Mouse (Mus musculus) T-cell, adult 66 days (primary cell): ENCODE results near the gene Rlim. TPM values are rescaled to one million over a fixed set of nuclear protein-coding genes. Genes with fewer than 3 reads are reported as not detected.

Experiments used
- total RNA-seq, 2 experiments: library from RNA; stranded (reverse); gene quantifications; 3 replicates in 1 of 2; 4 replicates in 1 of 2; pipeline ENCODE4 v1.2.4; 2023

Rlim gene
- total RNA-seq: 100 to 1,000 TPM in 1 of 2 experiments, 10 to 100 TPM in 1; 90.0 to 109 TPM

DNA sequence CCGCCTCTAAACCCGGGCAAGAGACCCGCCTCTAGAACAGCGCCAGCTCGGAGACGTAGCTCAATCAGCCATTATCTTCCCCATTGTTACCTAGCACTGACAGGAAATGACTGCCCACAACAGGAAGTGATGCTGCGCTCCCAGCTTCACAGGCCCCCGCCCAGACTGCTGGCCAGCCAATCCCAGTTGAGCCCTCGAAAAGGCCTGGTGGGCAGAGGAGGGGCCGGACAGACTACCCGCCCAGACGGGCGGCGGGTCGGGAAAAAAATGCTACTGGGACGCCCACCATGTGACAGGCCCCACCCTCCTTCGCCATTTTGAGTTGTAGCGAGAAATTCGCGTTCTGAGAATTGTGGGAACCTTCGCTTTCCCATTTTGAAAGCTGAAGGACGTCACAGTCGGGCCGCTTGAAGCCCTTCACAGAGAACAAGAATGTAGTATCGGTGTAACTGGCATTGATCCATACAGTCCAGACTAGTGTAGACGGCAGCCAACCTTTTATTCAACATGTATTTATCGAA, at the start of gene Rlim:
Gene Rlim (minus strand): TSS at position 116 of the 521 bp plus-strand sequence.

Other genes with a start within 250 kb of the Rlim start
- under 1 TPM; 0.41 to 0.92 TPM for gene Slc16a2, start 159.3 kb downstream of the Rlim start, total RNA-seq
- not detected for gene Nexmif, start 219.9 kb upstream of the Rlim start, total RNA-seq